Mouse (Mus musculus) activated CD4-positive, CD25-positive, alpha-beta regulatory T cell, adult 4 months (primary cell): Measurements from ENCODE around the gene Armh3. TPM values are rescaled to one million over a fixed set of nuclear protein-coding genes. Genes with fewer than 3 reads are reported as not detected.
A peak's percentile ranks its signal among the peaks of the same experiment; 100 is the strongest.
"Not testable (repeated sequence)": the region's sequence is repeated elsewhere in the genome, so short reads cannot be mapped to it uniquely, and the experiment has no call there.

Experiments
- ATAC-seq: one replicate; pipeline ENCODE4 v1.8.0; 2017
- polyA plus RNA-seq, 2 experiments: library from polyadenylated mRNA; unstranded; fragments of 100-300 nt; shearing (Covaris generic); gene quantifications; one replicate each; pipeline ENCODE4 v1.2.1; 2017

Gene Armh3
- polyA plus RNA-seq, 2 experiments from 2014 or later: 9.7 to 9.8 TPM

DNA sequence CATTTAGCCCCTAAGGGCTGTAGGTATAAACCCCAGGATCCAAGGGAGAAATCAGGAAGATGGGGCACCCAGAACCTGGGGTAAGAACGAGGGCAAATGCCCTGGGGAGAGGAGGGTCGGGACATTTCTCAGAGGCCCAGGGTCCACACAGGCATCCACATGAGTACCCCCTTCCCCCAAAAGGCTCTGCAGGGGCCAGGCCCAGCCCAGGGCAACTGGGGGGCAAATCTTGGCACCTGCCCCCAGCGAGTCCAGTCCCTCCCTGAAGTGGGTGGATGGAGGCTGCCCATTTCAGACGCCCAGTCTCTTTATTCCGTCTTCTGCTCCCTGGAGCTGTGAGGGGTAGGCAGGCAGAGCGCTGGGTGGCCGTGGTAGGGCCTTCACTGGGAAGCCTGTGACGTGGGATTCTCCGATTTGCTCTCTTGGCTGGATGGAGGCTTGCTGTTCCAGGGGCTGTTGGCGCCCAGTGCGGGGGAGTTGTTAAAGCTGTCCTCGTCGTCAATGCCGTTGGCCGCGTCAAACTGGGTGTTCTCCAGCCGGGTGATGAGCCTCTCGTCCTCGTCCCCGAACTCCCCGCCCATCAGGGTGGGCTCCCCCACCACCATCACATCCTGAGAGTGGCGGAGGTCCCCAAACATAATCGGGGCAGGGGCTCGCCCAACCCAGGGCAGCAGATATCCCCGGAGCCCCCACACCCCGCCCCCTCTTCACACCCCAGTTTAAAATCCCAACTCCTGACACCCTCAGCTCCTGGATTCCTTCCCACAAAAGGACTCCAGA, 34.6 kb upstream of the Armh3 start:
- no peak for ATAC-seq

DNA sequence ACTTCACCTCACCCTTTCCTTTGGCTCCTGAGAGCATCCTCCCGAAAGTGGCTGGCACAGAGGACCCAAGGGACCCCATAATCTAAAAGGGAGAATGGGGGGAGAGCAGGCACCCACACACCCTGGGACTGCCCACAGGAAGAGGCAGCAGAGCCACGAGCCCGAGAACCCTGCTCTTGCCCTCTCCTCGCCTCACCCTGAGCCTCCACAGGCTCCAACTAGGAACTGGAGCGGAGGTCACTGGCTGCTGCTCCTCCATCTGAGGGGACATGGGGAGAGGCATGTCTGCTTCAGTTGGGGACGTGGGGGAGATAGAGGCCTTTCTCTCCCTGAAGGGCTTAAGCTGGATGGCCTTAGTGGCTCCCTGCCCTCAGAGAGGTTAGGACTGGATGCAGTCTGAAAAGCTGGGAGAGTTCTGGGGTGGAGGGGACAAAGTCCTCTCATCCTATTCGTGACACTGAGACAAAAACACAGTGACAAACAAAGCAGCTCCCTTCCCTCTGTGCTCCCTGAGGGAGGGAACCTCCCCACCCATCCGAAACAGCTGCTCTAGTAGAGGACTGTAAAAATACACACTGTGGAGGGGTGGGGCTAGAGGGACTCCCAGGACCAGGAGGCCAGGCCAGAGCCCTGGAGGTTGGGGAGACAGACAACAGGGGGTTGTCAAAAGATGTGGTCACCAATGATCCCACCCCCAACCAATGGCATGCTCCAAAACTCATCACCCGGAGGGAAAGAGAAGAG, 33.6 kb upstream of the Armh3 start:
- no peak for ATAC-seq

DNA sequence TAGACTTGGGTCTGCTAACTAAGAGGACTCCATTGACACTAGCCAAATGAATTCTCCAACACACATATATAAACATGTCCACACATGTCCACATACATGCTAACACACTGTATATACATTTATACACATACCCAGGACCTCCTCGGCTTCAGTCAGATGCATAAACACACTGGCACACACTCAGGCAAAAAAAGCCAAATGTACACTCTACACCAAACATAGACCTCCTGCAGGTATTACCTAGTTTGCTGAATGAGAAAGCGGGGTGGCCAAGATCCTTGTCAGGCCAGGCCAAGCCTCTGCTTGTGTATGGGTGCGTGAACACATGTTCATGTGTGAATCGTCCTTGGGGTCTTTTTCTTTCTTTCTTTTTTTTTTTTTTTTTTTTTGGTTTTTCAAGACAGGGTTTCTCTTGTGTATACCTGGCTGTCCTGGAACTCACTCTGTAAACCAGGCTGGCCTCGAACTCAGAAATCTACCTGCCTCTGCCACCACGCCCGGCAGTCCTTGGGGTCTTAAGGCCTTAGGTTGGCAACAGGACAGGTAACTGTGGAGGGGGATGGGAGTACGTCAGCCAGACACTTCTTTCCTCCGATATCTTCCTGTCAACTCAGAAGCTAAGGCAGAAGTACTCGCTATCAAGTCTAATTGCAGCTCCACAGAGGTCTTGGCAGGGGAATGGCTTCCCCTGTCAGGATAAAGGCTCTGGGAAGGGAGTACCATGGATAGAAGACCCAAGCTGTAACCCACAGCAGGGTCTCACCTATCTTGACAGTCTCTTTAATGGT, 32.1 kb upstream of the Armh3 start:
- ATAC-seq: no peak

DNA sequence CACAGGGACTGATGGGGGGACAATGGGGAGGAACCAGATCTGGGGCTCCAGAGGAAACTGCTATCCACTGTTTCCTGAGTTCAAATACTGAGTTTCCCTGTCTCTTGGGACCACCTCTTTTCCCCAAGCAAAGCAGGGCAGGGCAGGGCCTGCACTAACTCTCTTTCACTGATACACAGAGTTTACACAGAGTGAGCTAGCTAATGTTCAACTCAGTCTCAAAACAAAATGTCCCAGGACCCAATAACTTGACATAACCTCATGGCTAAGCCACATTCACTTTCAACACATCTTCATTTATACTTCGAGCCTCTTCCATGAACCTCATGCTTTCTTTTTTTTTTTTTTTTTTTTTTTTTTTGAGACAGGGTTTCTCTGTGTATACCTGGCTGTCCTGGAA, 31.4 kb upstream of the Armh3 start:
- ATAC-seq: no peak

DNA sequence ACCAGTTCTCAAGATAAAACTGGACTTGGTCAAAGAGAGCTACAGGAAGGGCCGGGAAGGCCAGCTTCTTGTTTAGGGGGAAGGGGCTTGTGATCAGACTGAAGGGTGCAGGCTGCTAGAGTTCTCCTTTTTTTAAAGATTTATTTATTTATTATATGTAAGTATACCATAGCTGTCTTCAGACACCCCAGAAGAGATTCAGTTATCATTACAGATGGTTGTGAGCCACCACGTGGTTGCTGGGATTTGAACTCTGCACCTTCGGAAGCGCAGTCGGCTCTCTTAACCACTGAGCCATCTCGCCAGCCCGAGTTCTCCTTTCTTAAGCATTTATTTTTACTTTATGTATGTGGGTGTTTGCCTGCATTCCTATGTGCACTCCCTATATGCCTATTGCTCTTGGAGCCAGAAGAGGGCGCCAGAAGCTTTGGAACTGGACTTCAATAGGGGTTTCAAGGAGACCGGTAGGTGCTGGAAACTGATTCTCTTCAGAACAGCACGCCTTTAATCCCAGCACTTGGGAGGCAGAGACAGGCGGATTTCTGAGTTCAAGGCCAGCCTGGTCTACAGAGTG, 30.5 kb upstream of the Armh3 start:
- ATAC-seq: no peak

DNA sequence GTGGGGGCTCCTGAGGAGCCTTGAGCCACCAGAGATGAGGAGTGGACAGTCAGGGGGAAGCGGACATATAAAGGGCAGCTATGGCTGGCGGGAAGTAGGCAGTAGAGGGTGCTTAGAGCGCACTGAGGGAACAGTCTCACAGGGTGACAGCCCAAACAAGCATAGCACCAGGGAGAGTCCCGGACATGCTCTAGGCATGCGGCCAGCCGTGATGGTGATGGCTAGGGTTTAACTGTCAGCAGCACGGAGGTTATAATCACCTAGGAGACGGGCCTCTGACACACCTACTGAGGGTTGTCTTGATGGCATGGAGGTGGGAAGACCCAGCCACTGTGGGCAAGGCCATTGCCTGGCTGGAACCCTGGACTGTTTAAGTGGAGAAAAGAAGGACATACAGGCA, 28.3 kb upstream of the Armh3 start:
- ATAC-seq: no peak

DNA sequence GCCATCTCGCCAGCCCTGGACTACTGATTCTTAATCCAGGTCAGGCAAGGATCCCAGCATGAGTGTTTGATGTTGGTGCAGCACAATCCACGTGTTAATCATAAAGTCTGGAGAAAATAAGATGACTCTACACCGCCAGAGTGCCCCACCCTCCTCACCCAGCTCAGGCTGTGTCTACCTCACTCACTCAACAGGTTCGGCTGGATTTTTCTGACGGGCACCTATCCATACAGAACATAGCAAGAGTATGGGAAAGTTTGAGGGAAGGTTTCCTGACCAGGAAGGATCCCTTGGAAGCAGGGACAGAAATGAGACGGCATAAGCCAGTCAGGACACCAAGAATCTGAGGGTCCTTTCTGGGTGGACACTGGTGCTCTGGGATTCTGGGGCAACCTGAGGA, 26.7 kb upstream of the Armh3 start:
- no peak for ATAC-seq

DNA sequence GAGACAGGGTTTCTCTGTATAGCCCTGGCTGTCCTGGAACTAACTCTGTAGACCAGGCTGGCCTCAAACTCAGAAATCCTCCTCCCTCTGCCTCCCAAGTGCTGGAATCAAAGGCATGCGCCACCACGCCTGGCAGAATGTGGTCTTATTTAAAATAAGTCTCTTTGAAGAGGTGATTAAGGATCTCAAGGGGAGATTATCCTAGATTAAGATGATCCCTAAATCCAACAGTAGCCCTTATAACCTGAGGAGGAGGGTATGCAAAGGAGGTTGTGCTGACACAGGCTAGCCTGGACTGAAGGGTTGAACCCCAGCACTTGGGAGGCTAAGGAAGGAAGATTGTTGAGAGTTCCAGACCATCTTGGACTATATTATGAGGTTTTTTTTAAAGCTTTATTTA, 17.7 kb upstream of the Armh3 start:
- ATAC-seq: no peak

DNA sequence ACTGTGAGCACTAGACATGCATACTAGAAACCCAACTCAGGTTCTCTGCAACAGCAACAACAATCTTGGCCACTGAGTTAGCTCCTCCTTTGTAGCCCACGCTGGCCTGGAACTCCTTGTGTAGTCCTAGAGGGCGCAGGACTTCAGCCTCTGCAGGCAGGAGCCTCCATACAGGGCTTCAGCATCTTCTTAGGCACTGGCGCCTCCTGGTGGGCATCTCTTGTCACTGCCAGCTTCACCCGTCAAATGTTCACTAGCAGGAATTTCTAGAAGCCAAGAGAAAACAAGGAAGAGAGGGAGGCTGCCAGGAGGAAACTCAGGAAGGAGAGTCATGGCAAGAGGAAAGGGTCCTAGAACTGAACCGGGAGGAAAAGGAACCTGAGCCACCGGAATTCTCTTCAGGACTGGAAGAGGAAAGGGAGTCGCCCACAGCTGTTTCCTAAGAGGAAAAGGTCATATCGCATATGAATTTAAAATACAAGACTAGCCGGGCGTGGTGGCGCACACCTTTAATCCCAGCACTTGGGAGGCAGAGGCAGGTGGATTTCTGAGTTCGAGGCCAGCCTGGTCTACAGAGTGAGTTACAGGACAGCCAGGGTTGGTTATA, 16.4 kb upstream of the Armh3 start:
- ATAC-seq: peak; percentile 52

DNA sequence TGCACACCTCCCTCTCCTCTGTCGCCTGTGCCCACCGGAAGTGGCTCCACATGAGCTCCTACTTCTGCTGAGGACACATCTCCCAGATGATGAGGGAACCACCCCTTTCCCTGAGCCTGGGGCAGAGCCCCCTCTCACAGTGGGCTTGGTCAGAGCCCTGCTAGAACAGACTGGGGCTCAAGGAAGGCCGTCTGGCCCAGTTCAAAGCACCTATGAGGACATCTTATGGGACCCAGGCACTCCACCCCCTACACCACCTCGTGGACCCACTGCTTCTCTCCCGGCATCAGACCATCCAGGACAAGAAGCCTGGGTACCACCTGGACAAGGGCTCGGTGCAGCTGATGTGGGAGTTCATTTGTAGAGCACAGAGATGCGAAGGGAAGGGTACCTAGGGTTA, 7.4 kb upstream of the Armh3 start:
- ATAC-seq: no peak

DNA sequence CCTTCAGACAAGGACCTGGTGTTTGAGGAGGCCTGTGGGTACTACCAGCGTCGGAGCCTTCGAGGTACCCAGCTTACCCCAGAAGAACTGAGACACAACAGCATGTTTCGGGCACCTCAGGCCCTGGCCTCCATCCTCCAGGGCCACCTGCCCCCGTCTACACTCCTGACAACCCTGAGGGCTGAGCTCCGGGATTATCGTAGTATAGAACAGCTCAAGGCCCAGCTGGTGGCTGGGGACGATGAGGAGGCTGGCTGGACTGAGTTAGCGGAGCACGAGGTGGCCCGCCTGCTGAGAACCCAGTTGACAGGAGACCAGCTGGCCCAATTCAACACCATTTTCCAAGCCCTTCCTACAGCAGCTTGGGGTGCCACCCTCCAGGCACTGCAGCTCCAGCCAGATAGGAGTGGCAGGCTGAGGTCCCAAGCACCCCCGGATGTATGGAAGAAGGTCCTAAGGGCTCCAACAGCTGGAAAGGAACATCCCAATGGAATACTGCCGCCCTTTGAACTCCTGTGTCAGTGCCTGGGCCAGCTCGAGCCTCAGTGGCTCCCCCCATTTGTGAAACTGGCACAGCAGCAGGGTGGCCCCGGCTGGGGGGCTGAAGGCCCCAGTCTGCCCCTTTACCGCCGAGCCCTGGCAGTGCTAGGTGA, 6.7 kb upstream of the Armh3 start:
- ATAC-seq: no peak

DNA sequence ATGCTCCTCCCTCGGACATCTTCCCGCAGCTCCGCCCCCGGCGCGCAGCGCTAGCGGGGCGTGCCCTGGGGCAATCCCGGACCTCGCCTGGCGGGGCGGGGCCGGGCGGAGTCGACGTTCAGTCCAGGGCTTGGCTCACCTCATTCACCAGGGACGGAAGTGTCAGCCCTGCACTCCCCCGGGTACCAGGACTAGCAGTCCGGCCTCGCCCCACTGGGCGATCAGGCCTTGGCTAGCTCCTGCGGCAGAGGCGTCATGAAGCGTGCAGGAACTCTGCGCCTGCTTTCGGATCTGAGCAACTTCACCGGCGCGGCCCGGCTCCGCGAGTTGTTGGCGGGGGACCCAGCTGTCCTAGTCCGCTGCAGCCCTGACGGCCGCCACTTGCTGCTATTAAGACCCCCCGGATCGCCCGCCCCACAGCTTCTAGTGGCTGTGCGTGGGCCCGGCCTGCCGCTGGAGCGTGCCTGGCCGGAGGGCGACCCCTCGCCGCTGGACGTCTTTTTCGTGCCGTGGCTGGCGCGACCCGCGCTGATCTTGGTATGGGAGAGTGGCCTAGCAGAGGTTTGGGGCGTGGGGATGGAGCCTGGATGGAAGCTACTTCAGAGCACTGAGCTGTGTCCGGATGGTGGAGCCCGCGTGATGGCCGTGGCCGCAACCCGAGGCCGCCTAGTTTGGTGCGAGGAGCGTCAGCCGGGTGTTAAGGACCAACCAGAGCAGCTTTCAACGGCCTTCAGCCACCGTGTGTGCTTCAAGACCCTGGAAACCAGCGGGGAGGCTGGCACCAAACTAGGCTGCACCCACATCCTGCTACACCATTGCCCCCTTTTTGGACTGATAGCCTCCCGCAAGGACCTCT, 5.3 kb upstream of the Armh3 start, which contains the start of gene Hps6:
Gene Hps6, plus strand, starts transcription at position 138 of the 856 bp plus-strand sequence.
- peak; percentile 71 for ATAC-seq

DNA sequence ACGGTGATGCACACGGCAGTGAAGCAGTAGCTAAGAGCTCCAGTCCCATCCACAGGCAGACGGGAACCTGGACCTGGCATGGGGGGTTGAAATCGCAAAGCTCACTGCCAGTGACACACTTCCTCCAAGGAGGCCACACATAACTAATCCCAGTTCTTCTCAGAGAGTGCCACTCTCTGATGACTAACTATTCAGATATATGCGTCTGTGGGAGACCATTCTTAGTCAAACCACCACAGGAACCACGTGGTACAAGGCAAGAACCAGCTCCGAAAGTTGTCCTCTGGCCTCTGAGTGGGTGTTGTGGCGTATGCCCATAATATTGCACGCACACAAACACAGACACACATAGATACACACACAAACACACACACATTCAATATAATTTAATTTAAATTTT, 4.0 kb upstream of the Armh3 start:
- ATAC-seq: peak; percentile 4

DNA sequence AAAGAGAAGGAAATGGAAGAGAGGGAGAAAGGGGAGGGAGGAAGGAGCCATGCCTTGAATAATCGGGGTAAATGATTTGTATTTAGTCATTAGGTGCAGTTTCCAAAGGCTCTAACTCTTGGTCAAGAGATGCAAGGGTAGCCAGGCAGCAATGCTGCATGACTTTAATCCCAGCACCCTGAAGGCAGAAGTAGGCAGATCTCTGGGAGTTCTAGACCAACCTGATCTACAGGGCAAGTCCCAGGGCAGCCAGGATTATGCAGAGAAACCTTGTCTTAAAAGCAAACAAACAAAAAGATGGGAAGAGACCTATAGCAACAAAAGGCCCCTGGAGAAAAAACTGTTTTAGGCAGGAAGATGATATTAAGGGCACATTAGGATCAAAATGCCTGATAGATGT, 1.1 kb upstream of the Armh3 start:
- no peak for ATAC-seq

DNA sequence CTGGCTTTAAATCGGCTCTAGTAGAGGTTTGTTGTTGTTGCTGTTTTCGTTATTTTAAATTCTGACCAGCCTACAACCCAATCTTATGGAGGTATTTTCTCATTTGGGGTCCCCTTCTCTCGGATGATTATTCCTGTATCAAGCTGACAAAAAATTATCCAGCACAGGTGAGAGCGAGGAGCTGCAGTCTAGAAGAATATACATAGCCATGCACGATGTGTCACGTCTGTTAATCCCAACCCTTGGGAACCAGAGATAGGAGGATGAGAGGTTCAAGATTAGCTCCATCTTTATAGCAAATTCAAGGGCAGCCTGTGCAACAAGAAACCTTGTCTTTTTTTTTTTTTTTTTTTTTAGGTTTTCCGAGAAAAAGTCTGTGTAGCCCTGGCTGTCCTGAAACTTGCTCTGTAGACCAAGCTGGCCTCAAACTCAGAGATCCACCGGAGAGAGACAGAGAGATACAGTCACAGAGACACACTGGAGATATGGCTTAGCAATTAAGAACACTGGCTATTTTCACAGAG, 468 bp upstream of the Armh3 start:
- ATAC-seq: no peak

DNA sequence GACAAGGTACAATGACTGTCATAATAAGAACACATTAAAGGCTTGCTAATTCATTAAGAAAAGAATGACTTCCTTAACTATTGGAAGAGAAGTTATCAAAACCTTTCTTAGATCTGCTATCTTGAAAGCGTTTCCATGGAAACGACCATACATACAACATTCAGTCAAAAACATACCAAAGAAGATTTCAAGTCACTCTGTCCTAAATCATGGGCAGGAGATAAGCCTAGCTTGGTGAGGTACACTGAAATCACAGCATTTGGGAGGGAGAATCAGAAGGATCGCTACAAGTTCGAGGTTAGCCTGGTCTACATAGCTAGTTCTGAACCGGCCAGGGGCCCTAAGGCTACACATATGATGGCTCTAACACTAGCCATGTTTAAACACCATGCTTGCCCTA, 923 bp downstream of the Armh3 start:
- ATAC-seq: no peak

DNA sequence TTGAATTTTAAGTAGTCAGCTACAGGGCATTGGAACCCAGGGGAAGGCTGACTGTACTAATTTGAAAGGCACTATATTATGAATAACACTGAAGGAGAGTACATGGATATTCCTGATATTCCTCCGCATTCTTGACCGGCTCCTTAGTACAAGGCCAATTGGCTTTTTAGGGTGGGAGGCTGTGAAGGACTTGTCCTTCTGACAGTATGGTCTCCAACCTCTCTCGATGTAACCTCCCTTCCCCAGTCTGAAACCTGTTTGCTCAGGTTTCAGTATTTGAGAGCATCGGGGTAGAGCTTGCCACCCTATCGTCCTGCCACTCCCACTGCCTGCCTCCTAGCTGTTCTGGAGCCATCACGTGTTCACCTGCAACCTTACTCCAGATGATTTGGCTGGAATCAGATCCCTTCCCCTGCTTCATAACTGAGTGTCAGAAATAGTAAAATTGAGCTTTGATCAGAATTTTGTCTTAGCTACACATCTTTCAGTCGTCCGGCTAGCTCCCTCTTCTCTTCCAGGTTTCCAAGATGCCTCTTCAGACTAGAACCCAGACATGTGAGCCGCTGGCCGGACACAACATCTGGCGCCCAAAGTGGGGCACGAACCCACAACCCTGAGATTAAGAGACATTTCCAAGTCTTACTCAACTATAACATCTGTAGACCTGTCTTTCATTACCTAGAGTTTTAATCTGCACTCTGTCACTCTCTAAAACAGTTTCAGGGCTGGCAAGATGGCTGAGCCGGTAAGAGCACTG, 4.1 kb downstream of the Armh3 start:
- no peak for ATAC-seq

DNA sequence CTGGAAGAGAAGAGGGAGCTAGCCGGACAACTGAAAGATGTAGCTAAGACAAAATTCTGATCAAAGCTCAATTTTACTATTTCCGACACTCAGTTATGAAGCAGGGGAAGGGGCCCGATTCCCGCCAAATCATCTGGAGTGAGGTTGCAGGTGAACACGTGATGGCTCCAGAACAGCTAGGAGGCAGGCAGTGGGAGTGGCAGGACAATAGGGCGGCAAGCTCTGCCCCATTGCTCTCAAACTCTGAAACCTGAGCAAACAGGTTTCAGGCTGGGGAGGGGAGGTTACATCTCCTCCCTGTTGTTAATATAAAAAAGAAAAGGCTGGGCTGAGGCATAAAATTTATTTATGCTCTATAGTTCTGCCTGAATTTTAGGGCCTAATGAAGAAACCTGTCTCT, 4.8 kb downstream of the Armh3 start:
- ATAC-seq: not testable (repeated sequence)

DNA sequence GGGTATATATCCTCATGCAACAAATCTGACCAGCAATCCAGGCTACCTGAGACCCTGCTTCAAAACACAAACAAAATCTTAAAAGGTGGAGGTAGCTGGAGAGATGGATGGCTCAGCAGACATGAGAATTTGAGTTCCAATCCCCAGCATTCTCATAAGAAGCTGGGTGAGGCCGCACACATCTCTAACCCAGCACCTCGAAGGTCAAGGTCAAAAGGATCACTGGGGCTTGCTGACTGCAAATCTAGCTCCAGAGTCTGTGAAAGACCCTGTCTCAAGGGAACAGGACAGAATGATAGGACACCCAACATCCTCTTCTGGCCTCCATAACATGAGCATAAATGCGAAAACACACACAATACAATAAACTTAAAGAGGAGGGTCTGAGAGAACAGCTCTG, 7.1 kb downstream of the Armh3 start:
- ATAC-seq: no peak

DNA sequence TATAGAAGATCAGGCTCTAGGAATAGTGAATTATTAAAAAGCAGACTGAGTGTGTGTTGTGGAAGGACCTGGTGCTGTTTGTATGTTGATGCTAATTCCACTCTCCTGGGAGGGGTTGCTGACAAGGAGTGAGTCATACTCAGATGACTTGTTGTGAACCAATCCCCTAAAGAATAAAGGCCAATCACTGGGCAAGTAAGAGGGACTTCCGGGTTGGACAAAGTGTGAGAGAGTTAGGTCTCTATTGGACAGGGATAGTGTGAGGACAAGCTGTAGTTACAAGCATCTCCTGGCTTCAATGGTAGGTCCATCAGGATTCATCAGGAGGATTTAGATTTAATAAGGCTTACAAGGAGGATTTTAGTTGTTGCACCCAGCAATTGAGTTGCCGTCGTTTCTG, 10.1 kb downstream of the Armh3 start:
- ATAC-seq: no peak
